Mouse (Mus musculus) G1E (cell line): Measurements from ENCODE around the gene AF067061. TPM values are rescaled to one million over a fixed set of nuclear protein-coding genes. Genes with fewer than 3 reads are reported as not detected.
"Not testable (repeated sequence)": the region's sequence is repeated elsewhere in the genome, so short reads cannot be mapped to it uniquely, and the experiment has no call there.

ENCODE experiments used
- ATAC-seq: 2 replicates; pipeline ENCODE4 v1.8.0; 2016; ENCODE audit warnings: mild to moderate bottlenecking; ENCODE audit not compliant: insufficient number of reproducible peaks, poor library complexity, low FRiP score, severe bottlenecking; ENCODE audit errors: extremely low read depth
- DNase-seq: peaks from one replicate; pipeline ENCODE4 v3.0.0; 2012; ENCODE audit warnings: low spot score
- H3K27me3 ChIP-seq: 2 replicates; pipeline ENCODE4 v1.6.1; 2012; ENCODE audit warnings: mild to moderate bottlenecking, low read length, inconsistent platforms; ENCODE audit not compliant: insufficient read depth
- H3K36me3 ChIP-seq: replicated peaks from 2 replicates; pipeline ENCODE3; 2012; ENCODE audit warnings: mild to moderate bottlenecking, inconsistent platforms
- H3K4me1 ChIP-seq: 2 replicates; pipeline ENCODE4 v1.6.1; 2012; ENCODE audit warnings: low read depth, low read length, inconsistent platforms, mixed read lengths; ENCODE audit not compliant: insufficient read depth
- H3K4me3 ChIP-seq: 2 replicates; pipeline ENCODE4 v1.5.1; 2012; ENCODE audit warnings: low read depth, mild to moderate bottlenecking, inconsistent platforms, low read length, moderate library complexity, mixed read lengths
- H3K9me3 ChIP-seq: replicated peaks from 2 replicates; pipeline ENCODE4 v1.6.1; 2012; ENCODE audit warnings: inconsistent platforms
- polyA plus RNA-seq: library from polyadenylated mRNA; stranded (reverse); fragments of >175 nt; gene quantifications from 2 replicates; pipeline ENCODE4 v1.2.3, GENCODE M21; 2012
- total RNA-seq, 2 experiments: library from RNA; stranded (forward) in 1 of 2; stranded (reverse) in 1 of 2; fragments of 200-1000 nt in 1 of 2; fragments of >200 nt in 1 of 2; fragmentation: Nextera tagmentation in 1 of 2; gene quantifications; 2 replicates each; pipeline ENCODE4 v1.2.3; 2014 to 2017

The AF067061 gene
- total RNA-seq (2014; fragmentation: Nextera tagmentation) = not detected in 2 replicates
- total RNA-seq (2017) = 0.66 TPM in 1 of 2 replicates, not detected in the other
- not detected in 2 replicates for polyA plus RNA-seq

- H3K27me3 ChIP-seq, H3K4me1 ChIP-seq, ATAC-seq, DNase-seq, H3K4me3 ChIP-seq, H3K36me3 ChIP-seq, H3K9me3 ChIP-seq: not testable (repeated sequence)
Observed at GRCm38 (mm10) chr13:120262870-120263269, at the start of gene AF067061. Gene AF067061 (plus strand): TSS chr13:120263114.

GRCm38 (mm10) chr13:120215847-120216246 lies 47.1 kb upstream of the AF067061 start, which contains the start of gene Gm21762:
Gene Gm21762 (minus strand): TSS chr13:120215947.
- H3K4me1 ChIP-seq, H3K4me3 ChIP-seq, H3K36me3 ChIP-seq, ATAC-seq, H3K27me3 ChIP-seq, DNase-seq, H3K9me3 ChIP-seq: not testable (repeated sequence)

- H3K36me3 ChIP-seq, H3K4me3 ChIP-seq, H3K4me1 ChIP-seq, H3K27me3 ChIP-seq, ATAC-seq, H3K9me3 ChIP-seq, DNase-seq: not testable (repeated sequence)
Observed at GRCm38 (mm10) chr13:120220922-120221321, 42.0 kb upstream of the AF067061 start.

- H3K9me3 ChIP-seq, H3K36me3 ChIP-seq, H3K4me3 ChIP-seq, DNase-seq, H3K27me3 ChIP-seq, H3K4me1 ChIP-seq, ATAC-seq: not testable (repeated sequence)
Observed at GRCm38 (mm10) chr13:120223012-120223659, 39.8 kb upstream of the AF067061 start.

- H3K4me1 ChIP-seq, H3K9me3 ChIP-seq, H3K4me3 ChIP-seq, H3K36me3 ChIP-seq, DNase-seq, ATAC-seq, H3K27me3 ChIP-seq: not testable (repeated sequence)
Observed at GRCm38 (mm10) chr13:120231798-120232197, 31.1 kb upstream of the AF067061 start.

GRCm38 (mm10) chr13:120232447-120233049 lies 30.4 kb upstream of the AF067061 start:
- H3K9me3 ChIP-seq, H3K4me1 ChIP-seq, H3K27me3 ChIP-seq, ATAC-seq, DNase-seq, H3K4me3 ChIP-seq, H3K36me3 ChIP-seq: not testable (repeated sequence)

GRCm38 (mm10) chr13:120238811-120239210 lies 24.1 kb upstream of the AF067061 start, which contains the start of gene Gm21731:
Gene Gm21731 (plus strand): TSS chr13:120239111.
- not testable (repeated sequence) for H3K4me3 ChIP-seq, DNase-seq, H3K27me3 ChIP-seq, H3K36me3 ChIP-seq, ATAC-seq, H3K4me1 ChIP-seq, H3K9me3 ChIP-seq

GRCm38 (mm10) chr13:120251208-120251924 lies 11.5 kb upstream of the AF067061 start:
- not testable (repeated sequence) for H3K27me3 ChIP-seq, H3K36me3 ChIP-seq, H3K4me3 ChIP-seq, DNase-seq, ATAC-seq, H3K9me3 ChIP-seq, H3K4me1 ChIP-seq

- H3K9me3 ChIP-seq, H3K4me1 ChIP-seq, H3K36me3 ChIP-seq, H3K27me3 ChIP-seq, DNase-seq, H3K4me3 ChIP-seq, ATAC-seq: not testable (repeated sequence)
Observed at GRCm38 (mm10) chr13:120258817-120259658, 3.9 kb upstream of the AF067061 start.

- not testable (repeated sequence) for H3K4me1 ChIP-seq, H3K36me3 ChIP-seq, ATAC-seq, H3K9me3 ChIP-seq, DNase-seq, H3K4me3 ChIP-seq, H3K27me3 ChIP-seq
Observed at GRCm38 (mm10) chr13:120259718-120260117, 3.2 kb upstream of the AF067061 start.

- H3K4me1 ChIP-seq, H3K4me3 ChIP-seq, DNase-seq, H3K27me3 ChIP-seq, H3K36me3 ChIP-seq, H3K9me3 ChIP-seq, ATAC-seq: not testable (repeated sequence)
Observed at GRCm38 (mm10) chr13:120277837-120278236, 14.9 kb downstream of the AF067061 start.
